Mouse (Mus musculus): ENCODE measurements at regions not wholly inside any gene's neighbourhood (a gene's known extent, or its start where the extent isn't known, plus 50 kb on each side); places are given as distances from the start of the nearest gene placed in this dataset.
A peak's percentile ranks its signal among the peaks of the same experiment; 100 is the strongest.

DNA sequence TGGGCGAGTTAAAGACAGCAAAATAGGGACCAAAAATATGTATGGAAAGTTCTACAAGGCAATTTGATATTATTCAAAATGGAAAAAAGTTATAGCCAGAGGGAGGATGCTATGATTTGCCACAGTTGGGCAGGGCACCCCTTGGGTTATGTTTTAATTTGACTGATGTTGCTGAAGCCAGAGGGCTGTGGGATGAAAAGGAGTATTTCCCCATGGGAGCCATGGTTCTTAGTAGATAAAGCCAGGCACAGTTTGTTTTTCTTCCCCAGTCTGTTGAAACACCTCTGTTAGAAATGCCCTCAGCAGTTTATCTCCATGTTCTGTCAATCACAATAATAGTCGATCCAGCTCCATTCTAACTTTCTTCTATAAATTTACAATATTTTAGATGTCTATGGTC, 82.6 kb upstream of the Gm11146 start:
- DNase-seq: no peak

DNA sequence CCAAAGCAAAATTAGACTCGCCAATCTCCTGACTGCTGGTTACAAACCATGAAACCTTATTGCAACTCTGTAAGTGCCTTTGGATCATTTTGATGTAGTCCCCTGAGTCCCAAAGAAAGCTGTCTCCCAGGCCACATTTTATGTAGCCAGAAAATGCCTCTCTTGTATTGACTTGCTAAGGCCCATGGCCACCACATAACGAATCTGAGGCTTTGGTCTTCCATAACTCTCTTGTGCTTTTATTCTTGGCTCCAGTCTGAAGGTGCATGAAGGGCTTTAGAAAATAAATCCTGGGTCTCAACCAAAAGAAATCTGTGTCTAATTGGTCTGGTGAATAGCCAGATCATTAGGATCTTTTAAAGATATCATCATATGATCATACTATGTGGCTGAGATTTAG, 77.3 kb upstream of the Gm11146 start:
- DNase-seq: no peak

DNA sequence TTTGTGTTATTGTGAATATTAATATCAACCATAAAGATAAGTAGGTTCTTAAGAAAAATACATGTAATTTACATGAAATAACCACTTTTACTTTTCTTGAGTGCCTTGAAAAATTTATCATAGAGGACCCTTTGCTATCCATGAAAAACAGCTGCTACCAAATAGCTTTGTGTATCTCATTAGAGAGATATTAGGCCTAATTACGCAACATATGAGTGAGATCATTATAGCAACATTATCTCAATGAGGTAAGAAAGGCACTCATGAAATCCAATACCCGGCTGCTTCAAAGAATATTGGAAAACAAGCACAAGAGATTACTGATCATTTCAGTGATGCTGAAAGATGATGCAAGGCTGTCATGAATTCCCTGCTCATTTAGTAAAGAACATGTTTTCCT, 74.9 kb upstream of the Gm11146 start:
- DNase-seq: no peak

DNA sequence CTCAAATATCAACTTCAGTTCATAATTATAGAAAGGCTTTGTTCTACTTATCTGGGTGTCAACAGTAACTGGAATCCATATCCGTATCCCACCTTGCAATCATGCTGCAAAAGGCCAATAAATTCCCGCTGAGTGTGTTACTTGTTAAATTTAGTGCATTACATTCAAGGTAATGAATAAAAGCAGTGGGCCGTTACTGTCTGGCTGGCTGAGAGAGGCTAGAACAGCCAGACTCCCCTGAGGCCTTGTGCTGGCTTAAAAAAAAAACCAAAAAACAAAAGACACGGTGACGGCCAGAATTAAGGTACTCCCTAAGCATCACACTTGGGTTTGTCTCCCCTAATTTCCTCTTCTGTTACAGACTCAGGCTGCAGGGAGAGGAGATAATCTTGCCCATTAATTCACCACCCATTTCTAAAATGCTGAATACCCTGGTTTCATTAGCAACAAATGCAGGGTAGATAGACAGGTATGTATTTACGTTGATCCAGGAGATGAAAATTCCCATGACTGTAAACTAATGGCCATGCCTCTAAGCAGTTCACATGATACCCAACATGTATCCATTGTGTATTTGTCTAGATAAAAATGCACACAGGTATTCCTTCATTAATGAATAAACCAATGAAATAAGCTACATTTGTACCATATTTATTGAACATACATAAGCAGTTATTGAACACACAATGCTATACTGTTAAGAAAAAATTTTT, 74.1 kb upstream of the Gm11146 start:
- DNase-seq: no peak

DNA sequence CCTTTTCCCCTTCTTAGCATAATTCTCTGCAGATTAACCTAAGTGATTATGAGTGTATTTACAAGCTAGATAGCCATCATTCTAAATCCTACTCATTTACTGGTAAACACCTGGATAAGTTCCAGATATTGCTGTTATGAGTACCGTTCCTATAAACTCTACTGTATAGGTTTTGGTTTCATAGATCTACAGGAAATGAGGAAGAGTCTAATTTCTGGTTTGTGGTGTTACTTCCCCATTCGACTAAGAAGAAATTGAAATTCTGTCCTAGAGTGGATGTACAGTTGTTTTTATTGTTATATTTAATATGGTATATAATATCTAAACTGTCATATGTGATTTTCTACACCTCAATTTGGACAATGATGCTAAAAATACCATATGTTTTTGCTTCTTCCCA, 69.4 kb upstream of the Gm11146 start:
- no peak for DNase-seq

DNA sequence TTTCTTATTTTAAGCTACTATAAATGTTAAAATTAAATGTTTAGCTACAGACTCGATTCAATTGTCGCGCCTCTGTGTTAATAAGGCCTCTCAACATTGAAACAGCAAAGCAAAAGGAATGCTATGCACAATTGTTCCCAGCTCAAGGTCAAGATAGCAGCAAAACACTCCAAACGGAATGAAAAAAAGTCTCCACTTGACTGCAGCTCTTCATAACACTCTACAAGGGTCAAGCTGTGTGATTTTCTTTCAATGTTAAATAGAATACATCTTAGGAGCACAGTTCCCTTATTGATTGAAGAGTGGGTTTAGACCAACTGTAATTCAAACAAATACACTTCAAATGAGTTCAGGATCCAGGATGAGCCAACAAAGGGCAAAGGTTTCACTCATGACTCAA, 63.9 kb upstream of the Gm11146 start:
- no peak for DNase-seq

DNA sequence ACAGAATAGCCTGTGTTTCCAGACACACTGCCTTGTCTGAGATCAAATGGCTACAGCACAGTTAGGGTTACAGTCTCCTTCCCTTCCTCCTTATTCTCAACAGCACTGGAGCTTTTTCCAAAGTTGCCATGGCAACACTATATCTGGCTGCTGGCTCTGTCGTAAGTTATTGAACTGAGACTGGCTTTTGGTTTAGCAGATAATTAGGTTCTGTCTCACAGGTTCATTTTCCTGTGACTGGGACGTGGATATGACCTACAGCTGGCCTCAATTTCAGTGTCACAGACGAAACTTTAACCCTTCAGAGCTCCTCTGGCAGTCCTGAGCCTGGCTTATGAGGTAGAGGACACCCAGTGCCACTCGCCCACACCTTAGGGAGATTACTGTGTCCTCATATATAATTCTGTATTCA, 60.2 kb upstream of the Gm11146 start:
- peak; percentile 51 for DNase-seq

DNA sequence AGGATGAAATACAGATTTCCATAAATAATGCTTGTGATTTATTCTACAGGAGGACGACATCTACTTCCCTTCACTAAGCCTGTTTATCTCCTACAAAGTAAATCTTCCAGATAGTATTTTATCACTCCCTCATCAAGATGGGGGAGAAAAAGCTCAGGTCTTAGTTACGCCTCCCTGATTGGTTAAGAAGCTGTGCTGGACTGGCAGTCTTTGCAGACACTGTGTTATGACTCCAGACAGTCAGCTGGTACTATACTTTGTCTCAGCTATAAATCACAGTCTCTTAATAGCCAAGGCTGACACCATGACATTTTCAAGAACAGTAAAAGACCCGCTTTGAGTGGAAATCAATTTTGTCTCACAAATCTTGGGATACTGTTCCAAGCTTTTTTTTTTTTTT, 51.4 kb upstream of the Gm11146 start:
- no peak for DNase-seq

Data from right cerebral cortex, postnatal 25 days (tissue).